Comparison of ENCODE assay signal across 10 mouse cellular contexts in genomic region chr10:69787379-69787778, GRCm38 (mm10).
DNase-seq lines count a peak whose midpoint lies in the region; ATAC-seq and TF ChIP-seq lines count a peak whose summit lies in the region.
"Had no signal": no experiment of that assay in that cellular context is flagged by ENCODE, and none has a peak within 500 bp of the region (broad histone marks: within the 10 kb centered on the region; RNA-seq: fewer than 3 reads in every experiment).

No protein-coding gene starts in this region.

- DNase-seq in gastrocnemius, postnatal 25 days, result peak; percentile 10
- no peak for DNase-seq in gastrocnemius, postnatal 14 days
- DNase-seq in brain, embryonic 14.5 days (ENCODE audit: low read depth), result peak; percentile 53
- peak; percentile 30 for DNase-seq in midbrain, embryonic 14.5 days
- no peak for DNase-seq in adrenal gland, adult 2 months
- no peak for DNase-seq in thymus, postnatal 14 days
- no peak for DNase-seq in urinary bladder, postnatal 36 days (ENCODE audit: low spot score in 2 of 2)
- DNase-seq: adrenal gland, postnatal 25 days; left cerebral cortex, postnatal 4 days had no signal

- no peaks in the 10 kb centered on the region for H3K9me3 ChIP-seq in heart, embryonic 13.5 days
- no peaks in the 10 kb centered on the region; the same call in 1 of the 2 replicates for H3K9me3 ChIP-seq in midbrain, embryonic 14.5 days (ENCODE audit: control insufficient read depth, low read length)

- peak overlapping the region; percentile 51 for H3K4me3 ChIP-seq in heart, embryonic 13.5 days
- H3K4me3 ChIP-seq in midbrain, embryonic 14.5 days (replicated peaks; ENCODE audit: low read depth, low read length), result no peak overlapping the region

- H3K4me2 ChIP-seq in heart, embryonic 13.5 days, result peak overlapping the region; percentile 72
- peak overlapping the region; percentile 25 for H3K4me2 ChIP-seq in midbrain, embryonic 14.5 days (ENCODE audit: low read length)

- peaks cover 69% of the 10 kb centered on the region for H3K4me1 ChIP-seq in heart, embryonic 13.5 days
- peaks cover 30% of the 10 kb centered on the region for H3K4me1 ChIP-seq in midbrain, embryonic 14.5 days (ENCODE audit: control insufficient read depth, insufficient read depth, low read length)

- H3K36me3 ChIP-seq in heart, embryonic 13.5 days, result no peaks in the 10 kb centered on the region
- no peaks in the 10 kb centered on the region for H3K36me3 ChIP-seq in midbrain, embryonic 14.5 days (ENCODE audit: control insufficient read depth, insufficient read depth, low read length)

- intact Hi-C loops in gastrocnemius, postnatal 14 days (cut with DNase I; ENCODE audit: low total_unique reads), result no loop called here

- peak overlapping the region; percentile 79 for H3K9ac ChIP-seq in heart, embryonic 13.5 days
- no peak overlapping the region; the same call in 1 of the 2 replicates for H3K9ac ChIP-seq in midbrain, embryonic 14.5 days (replicated peaks; ENCODE audit: low read length)

- H3K27ac ChIP-seq in heart, embryonic 13.5 days (replicated peaks), result peak overlapping the region; percentile 89
- H3K27ac ChIP-seq in midbrain, embryonic 14.5 days (replicated peaks; ENCODE audit: low read depth, low read length), result no peak overlapping the region

- no peak for TF ChIP-seq CTCF in brain, embryonic 14.5 days (IDR thresholded peaks at IDR 0.05; ENCODE audit: borderline replicate concordance, extremely low read depth, insufficient read depth, insufficient read length)

- no peak for ATAC-seq in heart, embryonic 13.5 days (ENCODE audit: extremely low read depth, insufficient number of reproducible peaks, low FRiP score, low TSS enrichment)
- ATAC-seq in midbrain, embryonic 14.5 days (ENCODE audit: low FRiP score, low TSS enrichment), result no peak

- no peaks in the 10 kb centered on the region for H3K27me3 ChIP-seq in heart, embryonic 13.5 days (replicated peaks)
- no peaks in the 10 kb centered on the region for H3K27me3 ChIP-seq in midbrain, embryonic 14.5 days (ENCODE audit: control insufficient read depth, insufficient read depth, low read length)

- 17% methylated on average over 10 of the region's 10 CpGs for WGBS in heart, embryonic 13.5 days
- WGBS in midbrain, embryonic 14.5 days, result 53% methylated on average over 10 of the region's 10 CpGs

- TF ChIP-seq POLR2A in brain, embryonic 14.5 days (IDR thresholded peaks at IDR 0.05; ENCODE audit: borderline replicate concordance, extremely low read depth, insufficient read depth, insufficient read length, poor library complexity, severe bottlenecking), result no peak

Comparison
In these comparisons a context has a peak if more than half of its experiments do, and no peak if none do; other contexts are left out.
1. DNase-seq: peak in gastrocnemius, postnatal 25 days (single experiment), brain, embryonic 14.5 days (single experiment) and midbrain, embryonic 14.5 days (single experiment); none in gastrocnemius, postnatal 14 days (single experiment), adrenal gland, adult 2 months (single experiment), thymus, postnatal 14 days (single experiment) and urinary bladder, postnatal 36 days (0 of 2).